Mouse (Mus musculus): Measurements from ENCODE around the gene Sec14l5. TPM values are rescaled to one million over a fixed set of nuclear protein-coding genes. Genes with fewer than 3 reads are reported as not detected.

Gene Sec14l5
- polyA plus RNA-seq, 1 experiment from 2014 or later = 0.03 TPM

GRCm38 (mm10) chr16:5195080-5195479 lies 48.2 kb downstream of the Sec14l5 start:
- no peak overlapping the region for H3K4me3 ChIP-seq (ENCODE audit: control insufficient read depth in 1 of 2, insufficient read depth in 1 of 2, low read depth in 1 of 2, low read length in 2 of 2)
- no peak overlapping the region for H3K4me2 ChIP-seq (ENCODE audit: low read length)
- no peak overlapping the region for H3K27ac ChIP-seq (replicated peaks in 1 of 2; ENCODE audit: control insufficient read depth in 1 of 2, insufficient read depth in 1 of 2, low read depth in 2 of 2, low read length in 2 of 2)
- H3K36me3 ChIP-seq (ENCODE audit: control insufficient read depth, insufficient read depth, low read length) = peaks cover 27% of the 10 kb centered on the region
- ATAC-seq (ENCODE audit: insufficient number of reproducible peaks, insufficient read depth, low FRiP score, low read depth) = no peak
- H3K27me3 ChIP-seq (ENCODE audit: control insufficient read depth, insufficient read depth, low read length) = no peaks in the 10 kb centered on the region
- WGBS = 23% methylated on average over 6 of the region's 6 CpGs
- H3K9ac ChIP-seq (ENCODE audit: low read length) = no peak overlapping the region
- H3K9me3 ChIP-seq (ENCODE audit: control insufficient read depth, low read length) = no peaks in the 10 kb centered on the region
- no peaks in the 10 kb centered on the region for H3K4me1 ChIP-seq (ENCODE audit: control insufficient read depth in 2 of 2, insufficient read depth in 2 of 2, low read length in 2 of 2)

GRCm38 (mm10) chr16:5202681-5203080 lies 55.8 kb downstream of the Sec14l5 start:
- Histone ChIP-seq H3K36me3 (ENCODE audit: control insufficient read depth, insufficient read depth, low read length) (peaks cover 26% of the 10 kb centered on the region), H3K9me3 (ENCODE audit: control insufficient read depth, low read length) (no peaks in the 10 kb centered on the region), H3K4me2 (ENCODE audit: low read length) (peak overlapping the region; percentile 98), H3K27me3 (ENCODE audit: control insufficient read depth, insufficient read depth, low read length) (no peaks in the 10 kb centered on the region), H3K27ac (replicated peaks in 1 of 2; ENCODE audit: control insufficient read depth in 1 of 2, insufficient read depth in 1 of 2, low read depth in 2 of 2, low read length in 2 of 2) (no peak overlapping the region), H3K4me1 (ENCODE audit: control insufficient read depth in 2 of 2, insufficient read depth in 2 of 2, low read length in 2 of 2) (peaks cover 6% of the 10 kb centered on the region in 2 experiments; a peak in 2 of 4 replicates), H3K4me3 (ENCODE audit: control insufficient read depth in 1 of 2, insufficient read depth in 1 of 2, low read depth in 1 of 2, low read length in 2 of 2) (peak overlapping the region; percentile 87 to 91; a peak in 3 of 4 replicates), H3K9ac (ENCODE audit: low read length) (no peak overlapping the region)
- no peak for ATAC-seq (ENCODE audit: insufficient number of reproducible peaks, insufficient read depth, low FRiP score, low read depth)
- WGBS = 8% methylated on average over 4 of the region's 4 CpGs

- Histone ChIP-seq H3K36me3 (ENCODE audit: control insufficient read depth, insufficient read depth, low read length) (peaks cover 26% of the 10 kb centered on the region), H3K27me3 (ENCODE audit: control insufficient read depth, insufficient read depth, low read length) (no peaks in the 10 kb centered on the region), H3K4me1 (ENCODE audit: control insufficient read depth in 2 of 2, insufficient read depth in 2 of 2, low read length in 2 of 2) (peaks cover 6% of the 10 kb centered on the region in 2 experiments; a peak in 2 of 4 replicates), H3K9me3 (ENCODE audit: control insufficient read depth, low read length) (no peaks in the 10 kb centered on the region), H3K27ac (replicated peaks in 1 of 2; ENCODE audit: control insufficient read depth in 1 of 2, insufficient read depth in 1 of 2, low read depth in 2 of 2, low read length in 2 of 2) (0 out of 4 replicates have a peak overlapping the region, but pooled peaks of 1 of the 2 experiments have one; percentile 24), H3K9ac (ENCODE audit: low read length) (peak overlapping the region; percentile 77), H3K4me2 (ENCODE audit: low read length) (peak overlapping the region; percentile 98), H3K4me3 (ENCODE audit: control insufficient read depth in 1 of 2, insufficient read depth in 1 of 2, low read depth in 1 of 2, low read length in 2 of 2) (peak overlapping the region; percentile 87 to 91)
- no peak for ATAC-seq (ENCODE audit: insufficient number of reproducible peaks, insufficient read depth, low FRiP score, low read depth)
- WGBS = 2% methylated on average over 36 of the region's 36 CpGs
Observed at GRCm38 (mm10) chr16:5203200-5203599, 56.3 kb downstream of the Sec14l5 start.

DNA sequence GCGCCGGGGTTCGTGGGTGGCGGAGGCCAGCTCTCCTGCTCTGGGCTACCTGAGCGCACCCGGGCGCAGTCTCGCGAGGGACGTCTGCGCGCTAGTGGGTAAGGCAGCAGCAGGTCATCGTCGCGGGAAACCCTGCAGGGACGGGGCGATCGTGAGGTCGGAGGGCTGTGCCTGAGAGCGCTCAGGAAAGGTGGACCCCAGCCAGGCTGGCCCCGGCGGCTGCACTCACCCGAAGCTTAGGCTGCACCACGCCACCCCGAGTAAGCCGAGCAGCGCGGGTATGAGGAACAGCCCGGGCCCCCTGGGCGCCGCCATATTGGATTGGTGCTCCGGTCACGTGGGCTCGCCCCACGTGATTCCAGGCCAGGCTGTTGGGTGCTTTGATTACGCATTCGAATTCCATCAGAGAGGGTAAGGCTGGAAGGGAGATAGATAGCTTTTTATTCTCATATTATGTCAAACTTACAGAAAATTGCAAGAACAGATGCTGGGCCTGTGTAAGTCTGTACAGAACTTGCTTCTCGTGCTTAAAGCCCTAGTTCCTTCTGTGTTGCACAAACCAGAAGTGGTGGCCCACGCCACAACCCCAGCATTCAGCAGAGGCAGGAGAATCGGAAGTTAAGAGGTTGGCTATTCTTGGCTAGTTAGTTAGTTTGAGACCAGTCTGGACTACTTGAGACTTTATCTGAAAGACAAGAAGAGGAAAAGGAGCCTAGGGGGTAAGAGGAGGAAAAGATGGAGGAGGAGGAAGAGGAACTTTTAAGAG lies 56.9 kb downstream of the Sec14l5 start, which contains the start of gene Nagpa:
Nagpa (minus strand) TSS at position 345 of the 766 bp plus-strand sequence.
- peak; percentile 82; the same call in 1 of the 2 replicates for ATAC-seq (ENCODE audit: insufficient number of reproducible peaks, insufficient read depth, low FRiP score, low read depth)
- 3% methylated on average over 39 of the region's 40 CpGs for WGBS

DNA sequence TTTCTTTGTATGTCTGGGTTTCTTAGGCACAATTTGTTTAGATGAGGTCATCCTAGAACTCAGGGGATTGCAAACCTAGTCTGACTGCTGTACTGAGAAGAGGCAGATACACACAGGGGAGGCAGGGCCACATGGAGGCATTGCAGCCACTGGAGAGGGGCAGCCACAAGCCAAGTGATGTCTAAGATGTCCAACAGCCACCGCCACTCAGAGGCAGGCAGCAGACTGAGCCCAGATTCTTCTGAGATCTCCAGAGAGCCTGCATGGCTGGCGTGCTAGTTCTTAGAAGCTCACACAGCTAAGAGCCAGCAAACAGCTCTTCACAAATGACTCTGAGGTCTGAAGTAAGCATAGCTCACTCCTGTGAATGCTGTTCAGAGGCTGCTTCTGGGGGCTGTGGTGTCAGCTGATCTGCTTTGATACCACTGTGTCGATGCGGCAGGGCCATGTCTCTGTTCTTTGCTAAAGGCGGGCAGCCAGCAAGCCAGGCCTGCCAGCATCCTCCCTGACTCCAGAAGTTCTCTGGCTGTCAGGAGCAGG lies 58.6 kb downstream of the Sec14l5 start:
- 0 out of 2 replicates have a peak, but pooled peaks cover 5% of the 10 kb centered on the region for H3K36me3 ChIP-seq (ENCODE audit: control insufficient read depth, insufficient read depth, low read length)
- H3K4me2 ChIP-seq (ENCODE audit: low read length) = no peak overlapping the region
- no peak overlapping the region for H3K4me3 ChIP-seq (ENCODE audit: control insufficient read depth in 1 of 2, insufficient read depth in 1 of 2, low read depth in 1 of 2, low read length in 2 of 2)
- H3K27ac ChIP-seq (replicated peaks in 1 of 2; ENCODE audit: control insufficient read depth in 1 of 2, insufficient read depth in 1 of 2, low read depth in 2 of 2, low read length in 2 of 2) = no peak overlapping the region
- H3K4me1 ChIP-seq (ENCODE audit: control insufficient read depth in 2 of 2, insufficient read depth in 2 of 2, low read length in 2 of 2) = peaks cover 6% of the 10 kb centered on the region in 2 experiments; a peak in 2 of 4 replicates
- H3K9ac ChIP-seq (ENCODE audit: low read length) = no peak overlapping the region
- no peak for ATAC-seq (ENCODE audit: insufficient number of reproducible peaks, insufficient read depth, low FRiP score, low read depth)
- no peaks in the 10 kb centered on the region for H3K27me3 ChIP-seq (ENCODE audit: control insufficient read depth, insufficient read depth, low read length)
- 52% methylated on average over 5 of the region's 5 CpGs for WGBS
- no peaks in the 10 kb centered on the region for H3K9me3 ChIP-seq (ENCODE audit: control insufficient read depth, low read length)

More for the DNA sequence above, 56.9 kb downstream of the Sec14l5 start, which contains the start of gene Nagpa:
- no peaks in the 10 kb centered on the region for H3K27me3 ChIP-seq (ENCODE audit: control insufficient read depth, insufficient read depth, low read length)
- peak within 1 kb of the TSS; percentile 87 to 91 for H3K4me3 ChIP-seq (ENCODE audit: control insufficient read depth in 1 of 2, insufficient read depth in 1 of 2, low read depth in 1 of 2, low read length in 2 of 2)
- H3K4me1 ChIP-seq (ENCODE audit: control insufficient read depth in 2 of 2, insufficient read depth in 2 of 2, low read length in 2 of 2) = peaks cover 6% of the 10 kb centered on the region in 2 experiments; a peak in 2 of 4 replicates
- H3K4me2 ChIP-seq (ENCODE audit: low read length) = peak within 1 kb of the TSS; percentile 98
- 0 out of 4 replicates have a peak within 1 kb of the TSS, but pooled peaks of 1 of the 2 experiments have one; percentile 24 for H3K27ac ChIP-seq (replicated peaks in 1 of 2; ENCODE audit: control insufficient read depth in 1 of 2, insufficient read depth in 1 of 2, low read depth in 2 of 2, low read length in 2 of 2)
- H3K9me3 ChIP-seq (ENCODE audit: control insufficient read depth, low read length) = no peaks in the 10 kb centered on the region
- peaks cover 21% of the 10 kb centered on the region for H3K36me3 ChIP-seq (ENCODE audit: control insufficient read depth, insufficient read depth, low read length)
- H3K9ac ChIP-seq (ENCODE audit: low read length) = peak within 1 kb of the TSS; percentile 77

- Histone ChIP-seq H3K4me3 (ENCODE audit: control insufficient read depth in 1 of 2, insufficient read depth in 1 of 2, low read depth in 1 of 2, low read length in 2 of 2) (no peak overlapping the region), H3K4me1 (ENCODE audit: control insufficient read depth in 2 of 2, insufficient read depth in 2 of 2, low read length in 2 of 2) (peaks cover 6% of the 10 kb centered on the region in 2 experiments; a peak in 2 of 4 replicates), H3K4me2 (ENCODE audit: low read length) (no peak overlapping the region), H3K9me3 (ENCODE audit: control insufficient read depth, low read length) (no peaks in the 10 kb centered on the region), H3K27me3 (ENCODE audit: control insufficient read depth, insufficient read depth, low read length) (no peaks in the 10 kb centered on the region), H3K36me3 (ENCODE audit: control insufficient read depth, insufficient read depth, low read length) (no peaks in the 10 kb centered on the region), H3K27ac (replicated peaks in 1 of 2; ENCODE audit: control insufficient read depth in 1 of 2, insufficient read depth in 1 of 2, low read depth in 2 of 2, low read length in 2 of 2) (no peak overlapping the region), H3K9ac (ENCODE audit: low read length) (no peak overlapping the region)
- no peak for ATAC-seq (ENCODE audit: insufficient number of reproducible peaks, insufficient read depth, low FRiP score, low read depth)
- 58% methylated on average over 5 of the region's 5 CpGs for WGBS
Observed at GRCm38 (mm10) chr16:5206051-5206450, 59.1 kb downstream of the Sec14l5 start.

DNA sequence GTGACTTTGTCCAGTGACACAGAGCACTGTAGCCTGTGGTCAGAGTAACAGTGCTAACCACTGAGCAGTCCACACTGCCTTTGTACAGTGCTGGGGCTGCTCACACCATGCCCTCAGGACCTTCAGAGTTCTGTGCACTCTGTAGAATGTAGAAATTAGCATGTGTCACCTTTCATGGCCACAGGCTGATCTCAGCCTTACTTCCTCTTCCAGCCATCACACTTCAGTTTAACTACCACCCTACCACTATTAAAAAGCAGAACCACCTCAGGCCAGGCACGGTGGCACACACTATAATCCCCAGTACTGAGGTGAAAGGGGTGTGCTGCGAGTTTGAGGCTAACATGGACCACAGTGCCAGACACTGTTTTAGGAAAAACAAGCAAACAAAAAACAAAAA lies 63.5 kb downstream of the Sec14l5 start:
- 81% methylated on average over 2 of the region's 2 CpGs for WGBS
- Histone ChIP-seq H3K4me1 (ENCODE audit: control insufficient read depth in 2 of 2, insufficient read depth in 2 of 2, low read length in 2 of 2) (no peaks in the 10 kb centered on the region), H3K4me3 (ENCODE audit: control insufficient read depth in 1 of 2, insufficient read depth in 1 of 2, low read depth in 1 of 2, low read length in 2 of 2) (no peak overlapping the region), H3K27ac (replicated peaks in 1 of 2; ENCODE audit: control insufficient read depth in 1 of 2, insufficient read depth in 1 of 2, low read depth in 2 of 2, low read length in 2 of 2) (no peak overlapping the region), H3K9ac (ENCODE audit: low read length) (no peak overlapping the region), H3K4me2 (ENCODE audit: low read length) (no peak overlapping the region), H3K27me3 (ENCODE audit: control insufficient read depth, insufficient read depth, low read length) (no peaks in the 10 kb centered on the region), H3K9me3 (ENCODE audit: control insufficient read depth, low read length) (no peaks in the 10 kb centered on the region), H3K36me3 (ENCODE audit: control insufficient read depth, insufficient read depth, low read length) (no peaks in the 10 kb centered on the region)
- no peak for ATAC-seq (ENCODE audit: insufficient number of reproducible peaks, insufficient read depth, low FRiP score, low read depth)

Data from heart, embryonic 14.5 days (tissue).